Mouse (Mus musculus) cerebellum, adult 11 months (tissue): Measurements from ENCODE around the gene Rpl32.

Source experiments
- DNase-seq: peaks from one replicate; pipeline ENCODE4 v3.0.0; 2022

Rpl32 gene

GRCm38 (mm10) chr6:115761995-115762756 lies 46.4 kb downstream of the Rpl32 start, which contains the start of gene Tmem40:
TSS of gene Tmem40 (minus strand) at chr6:115762410.
- no peak for DNase-seq

- no peak for DNase-seq
Observed at GRCm38 (mm10) chr6:115760982-115761381, 47.6 kb downstream of the Rpl32 start.

- no peak for DNase-seq
Observed at GRCm38 (mm10) chr6:115760137-115760536, 48.4 kb downstream of the Rpl32 start.

GRCm38 (mm10) chr6:115759461-115759860 lies 49.1 kb downstream of the Rpl32 start:
- no peak for DNase-seq

- DNase-seq = no peak
Observed at GRCm38 (mm10) chr6:115758981-115759435, 49.5 kb downstream of the Rpl32 start.

GRCm38 (mm10) chr6:115755536-115755935 lies 53.0 kb downstream of the Rpl32 start:
- no peak for DNase-seq
